Mouse (Mus musculus) heart, embryonic 12.5 days (tissue): ENCODE data around the gene Snrk. TPM values are rescaled to one million over a fixed set of nuclear protein-coding genes. Genes with fewer than 3 reads are reported as not detected.

Experiments
- ATAC-seq: fragments of 200-750 bp; cut with Nextera tagmentation; 2 replicates; pipeline ENCODE4 v1.8.0; 2017; ENCODE audit warnings: moderate TSS enrichment, moderate library complexity; ENCODE audit not compliant: insufficient number of reproducible peaks, low FRiP score
- H3K27ac ChIP-seq: fragments of 300-500 bp; sonication (generic); 2 replicates; pipeline ENCODE4 v1.5.1; 2016; ENCODE audit warnings: mild to moderate bottlenecking, moderate library complexity; ENCODE audit not compliant: poor library complexity, severe bottlenecking
- H3K27me3 ChIP-seq: fragments of 300-500 bp; sonication (generic); replicated peaks from 2 replicates; pipeline ENCODE4 v1.6.1; 2016; ENCODE audit warnings: mild to moderate bottlenecking, moderate library complexity
- H3K36me3 ChIP-seq: fragments of 300-500 bp; sonication (generic); 2 replicates; pipeline ENCODE4 v1.6.1; 2016; ENCODE audit warnings: mild to moderate bottlenecking, moderate library complexity
- H3K4me1 ChIP-seq: fragments of 300-500 bp; sonication (generic); replicated peaks from 2 replicates; pipeline ENCODE4 v1.6.1; 2016; ENCODE audit warnings: mild to moderate bottlenecking
- H3K4me2 ChIP-seq: fragments of 300-500 bp; sonication (generic); 2 replicates; pipeline ENCODE4 v1.6.1; 2016; ENCODE audit warnings: mild to moderate bottlenecking, moderate library complexity
- H3K4me3 ChIP-seq: fragments of 300-500 bp; sonication (generic); 2 replicates; pipeline ENCODE4 v1.5.1; 2016; ENCODE audit warnings: mild to moderate bottlenecking
- H3K9ac ChIP-seq: fragments of 300-500 bp; sonication (generic); 2 replicates; pipeline ENCODE4 v1.6.1; 2016; ENCODE audit warnings: mild to moderate bottlenecking, moderate library complexity
- H3K9me3 ChIP-seq: fragments of 300-500 bp; sonication (generic); replicated peaks from 2 replicates; pipeline ENCODE4 v1.6.1; 2016; ENCODE audit warnings: mild to moderate bottlenecking, moderate library complexity
- WGBS: fragments of 180-500 bp; shearing (Covaris S2); methylation state at CpG from one replicate; pipeline ENCODE4 v1.1.7; 2016; 5-methylcytosine and 5-hydroxymethylcytosine counted together
- polyA plus RNA-seq: library from polyadenylated mRNA; unstranded; fragments of >200 nt; fragmentation: Nextera tagmentation; extraction: Ambion mirVana; gene quantifications from 2 replicates; pipeline ENCODE4 v1.2.1, GENCODE M21; 2016

Snrk gene
- polyA plus RNA-seq, 1 experiment from 2014 or later, result 53.4 TPM

GRCm38 (mm10) chr9:122087086-122087485 lies 30.0 kb upstream of the Snrk start:
- H3K9ac ChIP-seq, result no peak overlapping the region
- H3K4me1 ChIP-seq, result 0 out of 2 replicates have a peak, but pooled peaks cover 11% of the 10 kb centered on the region
- WGBS, result 84% methylated on average over 6 of the region's 6 CpGs
- no peak overlapping the region for H3K4me2 ChIP-seq
- H3K4me3 ChIP-seq, result no peak overlapping the region
- no peak for ATAC-seq
- no peaks in the 10 kb centered on the region for H3K9me3 ChIP-seq
- no peak overlapping the region for H3K27ac ChIP-seq
- H3K36me3 ChIP-seq, result no peaks in the 10 kb centered on the region
- no peaks in the 10 kb centered on the region for H3K27me3 ChIP-seq

GRCm38 (mm10) chr9:122091171-122091570 lies 25.9 kb upstream of the Snrk start:
- no peaks in the 10 kb centered on the region for H3K27me3 ChIP-seq
- H3K4me3 ChIP-seq, result no peak overlapping the region
- no peak overlapping the region for H3K9ac ChIP-seq
- H3K9me3 ChIP-seq, result no peaks in the 10 kb centered on the region
- 54% methylated on average over 7 of the region's 7 CpGs for WGBS
- H3K4me2 ChIP-seq, result no peak overlapping the region
- H3K4me1 ChIP-seq, result 0 out of 2 replicates have a peak, but pooled peaks cover 3% of the 10 kb centered on the region
- no peaks in the 10 kb centered on the region for H3K36me3 ChIP-seq
- ATAC-seq, result no peak
- no peak overlapping the region for H3K27ac ChIP-seq

GRCm38 (mm10) chr9:122091782-122092228 lies 25.3 kb upstream of the Snrk start:
- Histone ChIP-seq H3K9ac (no peak overlapping the region), H3K36me3 (no peaks in the 10 kb centered on the region), H3K4me2 (no peak overlapping the region), H3K27me3 (0 out of 2 replicates have a peak, but pooled peaks cover 1% of the 10 kb centered on the region), H3K4me3 (no peak overlapping the region), H3K9me3 (no peaks in the 10 kb centered on the region), H3K27ac (no peak overlapping the region), H3K4me1 (0 out of 2 replicates have a peak, but pooled peaks cover 3% of the 10 kb centered on the region)
- ATAC-seq, result no peak
- WGBS, result 58% methylated on average over 5 of the region's 5 CpGs

GRCm38 (mm10) chr9:122094171-122094570 lies 22.9 kb upstream of the Snrk start:
- no peak for ATAC-seq
- Histone ChIP-seq H3K27me3 (0 out of 2 replicates have a peak, but pooled peaks cover 3% of the 10 kb centered on the region), H3K4me3 (no peak overlapping the region), H3K9me3 (no peaks in the 10 kb centered on the region), H3K4me2 (no peak overlapping the region), H3K36me3 (no peaks in the 10 kb centered on the region), H3K9ac (no peak overlapping the region), H3K27ac (no peak overlapping the region), H3K4me1 (peaks cover 10% of the 10 kb centered on the region; the same call in 1 of the 2 replicates)
- WGBS, result 86% methylated on average over 1 of the region's 1 CpGs

GRCm38 (mm10) chr9:122096822-122097511 lies 20.1 kb upstream of the Snrk start:
- peaks cover 3% of the 10 kb centered on the region; the same call in 1 of the 2 replicates for H3K27me3 ChIP-seq
- H3K36me3 ChIP-seq, result no peaks in the 10 kb centered on the region
- H3K27ac ChIP-seq, result no peak overlapping the region
- ATAC-seq, result no peak
- WGBS, result 71% methylated on average over 5 of the region's 5 CpGs
- H3K4me2 ChIP-seq, result no peak overlapping the region
- no peak overlapping the region for H3K4me3 ChIP-seq
- H3K9me3 ChIP-seq, result no peaks in the 10 kb centered on the region
- peaks cover 9% of the 10 kb centered on the region; the same call in 1 of the 2 replicates for H3K4me1 ChIP-seq
- H3K9ac ChIP-seq, result no peak overlapping the region

- peaks cover 8% of the 10 kb centered on the region; the same call in 1 of the 2 replicates for H3K4me1 ChIP-seq
- ATAC-seq, result no peak
- peaks cover 3% of the 10 kb centered on the region; the same call in 1 of the 2 replicates for H3K27me3 ChIP-seq
- H3K4me3 ChIP-seq, result no peak overlapping the region
- no peaks in the 10 kb centered on the region for H3K36me3 ChIP-seq
- no peaks in the 10 kb centered on the region for H3K9me3 ChIP-seq
- no peak overlapping the region for H3K4me2 ChIP-seq
- H3K27ac ChIP-seq, result no peak overlapping the region
- no peak overlapping the region for H3K9ac ChIP-seq
- 53% methylated on average over 6 of the region's 6 CpGs for WGBS
Observed at GRCm38 (mm10) chr9:122097535-122097934, 19.5 kb upstream of the Snrk start.

GRCm38 (mm10) chr9:122100584-122101127 lies 16.4 kb upstream of the Snrk start:
- peaks cover 9% of the 10 kb centered on the region for H3K27me3 ChIP-seq
- no peak for ATAC-seq
- H3K4me3 ChIP-seq, result no peak overlapping the region
- H3K4me2 ChIP-seq, result no peak overlapping the region
- H3K4me1 ChIP-seq, result peaks cover 14% of the 10 kb centered on the region; the same call in 1 of the 2 replicates
- H3K36me3 ChIP-seq, result no peaks in the 10 kb centered on the region
- no peak overlapping the region for H3K9ac ChIP-seq
- H3K9me3 ChIP-seq, result no peaks in the 10 kb centered on the region
- no peak overlapping the region for H3K27ac ChIP-seq

GRCm38 (mm10) chr9:122101196-122101595 lies 15.9 kb upstream of the Snrk start:
- no peak overlapping the region for H3K27ac ChIP-seq
- no peak overlapping the region for H3K4me3 ChIP-seq
- peaks cover 14% of the 10 kb centered on the region; the same call in 1 of the 2 replicates for H3K4me1 ChIP-seq
- 78% methylated on average over 4 of the region's 4 CpGs for WGBS
- no peak for ATAC-seq
- no peaks in the 10 kb centered on the region for H3K36me3 ChIP-seq
- peaks cover 11% of the 10 kb centered on the region for H3K27me3 ChIP-seq
- H3K9ac ChIP-seq, result no peak overlapping the region
- H3K4me2 ChIP-seq, result no peak overlapping the region
- H3K9me3 ChIP-seq, result no peaks in the 10 kb centered on the region

- no peak overlapping the region for H3K4me2 ChIP-seq
- H3K4me3 ChIP-seq, result no peak overlapping the region
- no peaks in the 10 kb centered on the region for H3K9me3 ChIP-seq
- no peak overlapping the region for H3K9ac ChIP-seq
- no peaks in the 10 kb centered on the region for H3K36me3 ChIP-seq
- ATAC-seq, result peak; percentile 92
- no peak overlapping the region; the same call in 1 of the 2 replicates for H3K27ac ChIP-seq
- peaks cover 16% of the 10 kb centered on the region; the same call in 1 of the 2 replicates for H3K4me1 ChIP-seq
- H3K27me3 ChIP-seq, result peaks cover 13% of the 10 kb centered on the region
- 29% methylated on average over 9 of the region's 9 CpGs for WGBS
Observed at GRCm38 (mm10) chr9:122103550-122104284, 13.3 kb upstream of the Snrk start.

GRCm38 (mm10) chr9:122104285-122104829 lies 12.7 kb upstream of the Snrk start:
- H3K4me1 ChIP-seq, result peaks cover 17% of the 10 kb centered on the region; the same call in 1 of the 2 replicates
- H3K27me3 ChIP-seq, result peaks cover 13% of the 10 kb centered on the region
- H3K9me3 ChIP-seq, result no peaks in the 10 kb centered on the region
- no peak overlapping the region; the same call in 1 of the 2 replicates for H3K27ac ChIP-seq
- H3K4me2 ChIP-seq, result no peak overlapping the region
- 54% methylated on average over 7 of the region's 7 CpGs for WGBS
- H3K36me3 ChIP-seq, result no peaks in the 10 kb centered on the region
- H3K9ac ChIP-seq, result no peak overlapping the region
- 0 out of 2 replicates have a peak, but pooled peaks have one; percentile 55 for ATAC-seq
- H3K4me3 ChIP-seq, result no peak overlapping the region
